ENCODE assay signal across 12 mouse cellular contexts in genomic region chr2:172216163-172216915, GRCm38 (mm10). TPM values are rescaled to one million over a fixed set of nuclear protein-coding genes. Genes with fewer than 3 reads are reported as not detected.
DNase-seq lines count a peak whose midpoint lies in the region; ATAC-seq and TF ChIP-seq lines count a peak whose summit lies in the region.
"Had no signal": no experiment of that assay in that cellular context is flagged by ENCODE, and none has a peak within 500 bp of the region (broad histone marks: within the 10 kb centered on the region; RNA-seq: fewer than 3 reads in every experiment).

No protein-coding gene starts in this region.

- peaks cover 4% of the 10 kb centered on the region; the same call in 1 of the 2 replicates for H3K4me1 ChIP-seq in forebrain, embryonic 12.5 days
- H3K4me1 ChIP-seq in forebrain, postnatal 0 days (ENCODE audit: insufficient read depth): no peaks in the 10 kb centered on the region
- H3K4me1 ChIP-seq in lung, embryonic 14.5 days (ENCODE audit: insufficient read depth): no peaks in the 10 kb centered on the region
- H3K4me1 ChIP-seq: liver, embryonic 15.5 days had no signal

- no peaks in the 10 kb centered on the region for H3K9me3 ChIP-seq in forebrain, embryonic 12.5 days
- no peaks in the 10 kb centered on the region for H3K9me3 ChIP-seq in forebrain, postnatal 0 days (ENCODE audit: low read length)
- H3K9me3 ChIP-seq in lung, embryonic 14.5 days (ENCODE audit: low read depth, low read length): no peaks in the 10 kb centered on the region
- H3K9me3 ChIP-seq: liver, embryonic 15.5 days; midbrain, embryonic 12.5 days had no signal

- no peaks in the 10 kb centered on the region for H3K27me3 ChIP-seq in forebrain, embryonic 12.5 days
- H3K27me3 ChIP-seq in forebrain, postnatal 0 days (ENCODE audit: insufficient read depth, low read length): no peaks in the 10 kb centered on the region
- no peaks in the 10 kb centered on the region for H3K27me3 ChIP-seq in lung, embryonic 14.5 days (ENCODE audit: insufficient read depth, low read length)
- H3K27me3 ChIP-seq: liver, embryonic 15.5 days had no signal

- H3K36me3 ChIP-seq in forebrain, embryonic 12.5 days (replicated peaks): no peaks in the 10 kb centered on the region
- no peaks in the 10 kb centered on the region for H3K36me3 ChIP-seq in forebrain, postnatal 0 days (ENCODE audit: insufficient read depth)
- no peaks in the 10 kb centered on the region for H3K36me3 ChIP-seq in lung, embryonic 14.5 days (ENCODE audit: insufficient read depth)
- H3K36me3 ChIP-seq: liver, embryonic 15.5 days; midbrain, embryonic 12.5 days had no signal

- DNase-seq in forebrain, postnatal 0 days: no peak
- DNase-seq in thymus, postnatal 4 days: peak; percentile 15
- no peak for DNase-seq in thymus, postnatal 25 days
- DNase-seq in lung, embryonic 14.5 days: peak; percentile 23
- DNase-seq in c-Kit-positive CD71-positive TER-119-positive erythroid progenitor cells, embryonic 14.5 days (ENCODE audit: low spot score): no peak
- DNase-seq in heart, postnatal 36 days: no peak

- intact Hi-C loops in heart, postnatal 36 days (cut with DNase I): loop anchor here (2.0 kb wide), 2 partner anchors 1304 to 1340 kb away; no protein-coding TSS in a partner anchor

- H3K27ac ChIP-seq in forebrain, embryonic 12.5 days: no peak overlapping the region
- no peak overlapping the region for H3K27ac ChIP-seq in forebrain, postnatal 0 days (ENCODE audit: low read depth, low read length)
- no peak overlapping the region for H3K27ac ChIP-seq in lung, embryonic 14.5 days (ENCODE audit: low read depth)
- H3K27ac ChIP-seq: liver, embryonic 15.5 days; midbrain, embryonic 12.5 days had no signal

- no peak overlapping the region for H3K4me3 ChIP-seq in forebrain, embryonic 12.5 days (replicated peaks)
- no peak overlapping the region for H3K4me3 ChIP-seq in forebrain, postnatal 0 days (ENCODE audit: low read depth, low read length)
- no peak overlapping the region for H3K4me3 ChIP-seq in lung, embryonic 14.5 days (ENCODE audit: low read depth, low read length)
- H3K4me3 ChIP-seq: liver, embryonic 15.5 days; midbrain, embryonic 12.5 days had no signal

- ATAC-seq in forebrain, embryonic 12.5 days (ENCODE audit: low FRiP score): peak; percentile 39; the same call in 1 of the 2 replicates
- no peak for ATAC-seq in forebrain, postnatal 0 days
- ATAC-seq in lung, embryonic 14.5 days (ENCODE audit: insufficient read depth): peak; percentile 57; the same call in 1 of the 2 replicates

- 68% methylated on average over 17 of the region's 17 CpGs for WGBS in forebrain, embryonic 12.5 days
- WGBS in forebrain, postnatal 0 days: 71% methylated on average over 17 of the region's 17 CpGs
- 56% methylated on average over 17 of the region's 17 CpGs for WGBS in lung, embryonic 14.5 days

- TF ChIP-seq CTCF in forebrain, postnatal 0 days (IDR thresholded peaks at IDR 0.05; ENCODE audit: low read depth): no peak
- TF ChIP-seq CTCF in lung, embryonic 14.5 days (IDR thresholded peaks at IDR 0.05; ENCODE audit: low read depth): no peak

- H3K4me2 ChIP-seq in forebrain, embryonic 12.5 days: no peak overlapping the region
- no peak overlapping the region for H3K4me2 ChIP-seq in forebrain, postnatal 0 days (ENCODE audit: low read depth)
- no peak overlapping the region for H3K4me2 ChIP-seq in lung, embryonic 14.5 days
- H3K4me2 ChIP-seq: heart, embryonic 11.5 days; liver, embryonic 15.5 days; midbrain, embryonic 12.5 days had no signal

- no peak overlapping the region for H3K9ac ChIP-seq in forebrain, embryonic 12.5 days
- H3K9ac ChIP-seq in forebrain, postnatal 0 days: no peak overlapping the region
- H3K9ac ChIP-seq in lung, embryonic 14.5 days: no peak overlapping the region
- H3K9ac ChIP-seq: liver, embryonic 15.5 days; midbrain, embryonic 12.5 days had no signal

RNA-seq across cellular contexts. Expression of gene Mc3r, which starts 32.0 kb away (rescaled TPM):
- 0.09 TPM in 1 of 2 replicates, not detected in the other for polyA plus RNA-seq in forebrain, embryonic 12.5 days (2016; fragmentation: Nextera tagmentation; extraction: Ambion mirVana)
- 0.31 and 0.86 TPM in 2 replicates for total RNA-seq in forebrain, postnatal 0 days (2014; rRNA removed)
- 0.29 and 0.53 TPM in 2 replicates for polyA plus RNA-seq in forebrain, postnatal 0 days (2015; fragmentation: Nextera tagmentation; extraction: Ambion mirVana)
- polyA plus RNA-seq in lung, embryonic 14.5 days (2014; fragmentation: Nextera tagmentation; extraction: Ambion mirVana): not detected in 2 replicates
- total RNA-seq in heart, postnatal 36 days (2021): not detected
- total RNA-seq: CH12.LX; neutrophil, adult 5-6 weeks had no signal
- polyA plus RNA-seq: midbrain, embryonic 12.5 days had no signal

Comparison
In these comparisons a context has a peak if more than half of its experiments do, and no peak if none do; other contexts are left out.
1. DNase-seq: peak in thymus, postnatal 4 days (single experiment) and lung, embryonic 14.5 days (single experiment); none in forebrain, postnatal 0 days (single experiment), thymus, postnatal 25 days (single experiment), c-Kit-positive CD71-positive TER-119-positive erythroid progenitor cells, embryonic 14.5 days (single experiment) and heart, postnatal 36 days (0 of 2).